Mouse (Mus musculus) testis, postnatal 10 days (tissue): ENCODE measurements at regions not wholly inside any gene's neighbourhood (a gene's known extent, or its start where the extent isn't known, plus 50 kb on each side); places are given as distances from the start of the nearest gene placed in this dataset.

Experiments used
- DNase-seq: peaks from one replicate; pipeline ENCODE4 v3.0.0; 2021; ENCODE audit warnings: low spot score

- DNase-seq: no peak
These were observed 120.1 kb upstream of the Gm26657 start for GRCm38 (mm10) chr4:56619803-56620202.

GRCm38 (mm10) chr4:56619054-56619453, 120.8 kb upstream of the Gm26657 start:
- no peak for DNase-seq

- no peak for DNase-seq
These were observed 121.4 kb upstream of the Gm26657 start for GRCm38 (mm10) chr4:56618433-56618832.

GRCm38 (mm10) chr4:56617661-56618360, 122.1 kb upstream of the Gm26657 start:
- no peak for DNase-seq

GRCm38 (mm10) chr4:56612325-56612724, 127.5 kb upstream of the Gm26657 start:
- DNase-seq: no peak

GRCm38 (mm10) chr4:56611751-56612150, 128.1 kb upstream of the Gm26657 start:
- no peak for DNase-seq

GRCm38 (mm10) chr4:56610273-56610672, 129.6 kb upstream of the Gm26657 start:
- no peak for DNase-seq

- DNase-seq: no peak
These were observed 131.2 kb upstream of the Gm26657 start for GRCm38 (mm10) chr4:56608701-56609100.

GRCm38 (mm10) chr4:56598398-56598797, 141.5 kb upstream of the Gm26657 start:
- no peak for DNase-seq

- no peak for DNase-seq
These were observed 141.9 kb upstream of the Gm26657 start for GRCm38 (mm10) chr4:56597931-56598330.

GRCm38 (mm10) chr4:56582405-56582804, 157.5 kb upstream of the Gm26657 start:
- DNase-seq: no peak

- no peak for DNase-seq
These were observed 162.9 kb upstream of the Gm26657 start for GRCm38 (mm10) chr4:56576837-56577548.

- no peak for DNase-seq
These were observed 187.7 kb upstream of the Gm26657 start for GRCm38 (mm10) chr4:56552126-56552525.

GRCm38 (mm10) chr4:56533344-56533985, 206.4 kb upstream of the Gm26657 start:
- DNase-seq: no peak

- no peak for DNase-seq
These were observed 206.9 kb upstream of the Gm26657 start for GRCm38 (mm10) chr4:56532921-56533320.

- no peak for DNase-seq
These were observed 211.3 kb upstream of the Gm26657 start for GRCm38 (mm10) chr4:56528571-56528970.

- no peak for DNase-seq
These were observed 215.4 kb upstream of the Gm26657 start for GRCm38 (mm10) chr4:56524430-56524985.

GRCm38 (mm10) chr4:56507770-56508169, 232.1 kb upstream of the Gm26657 start:
- DNase-seq: no peak

- no peak for DNase-seq
These were observed 233.1 kb upstream of the Gm26657 start for GRCm38 (mm10) chr4:56506786-56507185.

- no peak for DNase-seq
These were observed 233.8 kb upstream of the Gm26657 start for GRCm38 (mm10) chr4:56506067-56506466.

- DNase-seq: peak; percentile 57
These were observed 247.2 kb upstream of the Gm26657 start for GRCm38 (mm10) chr4:56492537-56493221.

GRCm38 (mm10) chr4:56489361-56489760, 250.5 kb upstream of the Gm26657 start:
- no peak for DNase-seq
